Mouse (Mus musculus) lung, postnatal 36 days (tissue): ENCODE measurements at regions not wholly inside any gene's neighbourhood (a gene's known extent, or its start where the extent isn't known, plus 50 kb on each side); places are given as distances from the start of the nearest gene placed in this dataset.

ENCODE experiments used
- DNase-seq: peaks from one replicate; pipeline ENCODE4 v3.0.0; 2022; ENCODE audit warnings: mixed read lengths

GRCm38 (mm10) chr2:142964340-142964739, 63.0 kb upstream of the Kif16b start:
- peak; percentile 6 for DNase-seq

- peak; percentile 76 for DNase-seq
Measured at GRCm38 (mm10) chr2:142967250-142967649, 65.9 kb upstream of the Kif16b start.

GRCm38 (mm10) chr2:142980771-142981170, 79.4 kb upstream of the Kif16b start:
- no peak for DNase-seq

GRCm38 (mm10) chr2:142988691-142989090, 74.1 kb upstream of the Snrpb2 start:
- DNase-seq, result no peak

GRCm38 (mm10) chr2:142996088-142996487, 66.8 kb upstream of the Snrpb2 start:
- DNase-seq, result no peak

GRCm38 (mm10) chr2:143002874-143003273, 60.0 kb upstream of the Snrpb2 start:
- DNase-seq, result no peak

GRCm38 (mm10) chr2:143003341-143003740, 59.5 kb upstream of the Snrpb2 start:
- no peak for DNase-seq

GRCm38 (mm10) chr2:143011380-143011779, 51.5 kb upstream of the Snrpb2 start:
- no peak for DNase-seq
